Mouse (Mus musculus) bone marrow macrophage, adult 2 months (primary cell): ENCODE results near the gene Slc39a3.
"Not testable (repeated sequence)": the region's sequence is repeated elsewhere in the genome, so short reads cannot be mapped to it uniquely, and the experiment has no call there.

ENCODE experiments used
- CTCF ChIP-seq: IDR thresholded peaks from 2 replicates; pipeline ENCODE4 v1.5.1; 2012; ENCODE audit warnings: low read depth, mild to moderate bottlenecking, low read length, moderate library complexity
- POLR2A ChIP-seq: IDR thresholded peaks from 2 replicates; pipeline ENCODE4 v1.6.1; 2012; ENCODE audit warnings: mild to moderate bottlenecking, low read depth, low read length, borderline replicate concordance

DNA sequence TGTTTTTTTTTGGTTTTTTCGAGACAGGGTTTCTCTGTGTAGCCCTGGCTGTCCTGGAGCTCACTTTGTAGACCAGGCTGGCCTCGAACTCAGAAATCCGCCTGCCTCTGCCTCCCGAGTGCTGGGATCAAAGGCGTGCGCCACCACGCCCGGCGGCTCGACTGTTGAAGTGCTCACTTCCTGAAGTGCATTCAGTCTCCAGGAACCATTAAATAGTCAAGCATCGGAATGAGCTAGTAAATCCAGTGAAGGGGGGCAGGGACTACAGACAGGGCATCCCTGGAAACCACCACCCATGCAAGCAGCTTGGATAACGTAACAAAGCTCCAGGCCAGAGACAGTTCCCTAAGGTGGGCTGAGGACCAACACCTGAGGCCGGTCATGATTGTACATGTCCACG is 8.0 kb upstream of the Slc39a3 start:
- not testable (repeated sequence) for TF ChIP-seq CTCF, POLR2A
